Mouse (Mus musculus) C2C12 (cell line): ENCODE data around the gene Ank3.

Experiments
- CTCF ChIP-seq: IDR thresholded peaks from one replicate; pipeline ENCODE4 v1.5.1; 2011; ENCODE audit not compliant: control insufficient read depth, insufficient read depth, insufficient read length
- FOSL1 ChIP-seq: IDR thresholded peaks from one replicate; pipeline ENCODE4 v1.8.0; 2011; ENCODE audit warnings: mild to moderate bottlenecking, low read length; ENCODE audit not compliant: poor library complexity, insufficient read depth, severe bottlenecking
- MAX ChIP-seq: IDR thresholded peaks from one replicate; pipeline ENCODE4 v1.6.1; 2011; ENCODE audit warnings: mild to moderate bottlenecking, control low read depth
- MYOG ChIP-seq: IDR thresholded peaks from one replicate; pipeline ENCODE4 v1.6.1; 2011; ENCODE audit not compliant: control insufficient read depth, insufficient read length; ENCODE audit errors: extremely low read depth
- USF1 ChIP-seq: IDR thresholded peaks from one replicate; pipeline ENCODE4 v1.6.1; 2011; ENCODE audit warnings: low read depth, mild to moderate bottlenecking, control low read depth, moderate library complexity

- TF ChIP-seq CTCF (no peak), FOSL1 (no peak), MAX (no peak), USF1 (no peak), MYOG (no peak)
Observed at GRCm38 (mm10) chr10:70060021-70060688, 661.6 kb downstream of the Ank3 start.
